Mouse (Mus musculus): ENCODE results near the gene Agpat1.

- TF ChIP-seq FLI1 (IDR thresholded peaks at IDR 0.05; ENCODE audit: low read length) (no peak), GATA1 (IDR thresholded peaks at IDR 0.05; ENCODE audit: borderline replicate concordance, low read length) (no peak)
These were observed 47.7 kb upstream of the Agpat1 start for GRCm38 (mm10) chr17:34556406-34556805.

Data from megakaryocyte, embryonic 14.5 days (primary cell).